Mouse (Mus musculus): ENCODE measurements around the gene Nxf1.
A peak's percentile ranks its signal among the peaks of the same experiment; 100 is the strongest.

Gene Nxf1

DNA sequence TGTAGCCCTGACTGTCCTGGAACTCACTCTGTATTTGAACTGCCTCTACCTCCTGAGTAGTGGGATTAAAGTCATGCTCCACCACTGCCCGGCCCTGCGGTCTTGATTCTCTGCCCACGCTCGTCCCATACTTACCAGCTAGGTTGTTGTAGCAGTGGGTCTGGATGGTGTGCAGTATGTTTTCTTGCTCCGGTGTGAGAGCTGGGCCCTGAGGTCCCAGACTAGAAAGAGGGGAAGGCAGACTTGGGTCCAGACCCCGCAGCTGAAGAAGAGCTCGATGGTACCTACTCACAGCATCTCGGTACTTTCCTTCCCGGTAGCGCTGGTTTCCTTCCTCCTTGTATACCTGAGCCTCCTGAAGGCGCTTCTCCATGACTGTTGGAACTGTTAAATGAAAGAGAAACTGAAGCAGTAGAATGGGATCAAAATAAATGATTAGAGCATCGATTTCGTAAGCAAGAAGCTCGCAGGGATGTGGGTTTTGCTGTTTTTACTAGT lies 61.5 kb downstream of the Nxf1 start:
- no peak for DNase-seq (ENCODE audit: extremely low spot score, low spot score)

DNA sequence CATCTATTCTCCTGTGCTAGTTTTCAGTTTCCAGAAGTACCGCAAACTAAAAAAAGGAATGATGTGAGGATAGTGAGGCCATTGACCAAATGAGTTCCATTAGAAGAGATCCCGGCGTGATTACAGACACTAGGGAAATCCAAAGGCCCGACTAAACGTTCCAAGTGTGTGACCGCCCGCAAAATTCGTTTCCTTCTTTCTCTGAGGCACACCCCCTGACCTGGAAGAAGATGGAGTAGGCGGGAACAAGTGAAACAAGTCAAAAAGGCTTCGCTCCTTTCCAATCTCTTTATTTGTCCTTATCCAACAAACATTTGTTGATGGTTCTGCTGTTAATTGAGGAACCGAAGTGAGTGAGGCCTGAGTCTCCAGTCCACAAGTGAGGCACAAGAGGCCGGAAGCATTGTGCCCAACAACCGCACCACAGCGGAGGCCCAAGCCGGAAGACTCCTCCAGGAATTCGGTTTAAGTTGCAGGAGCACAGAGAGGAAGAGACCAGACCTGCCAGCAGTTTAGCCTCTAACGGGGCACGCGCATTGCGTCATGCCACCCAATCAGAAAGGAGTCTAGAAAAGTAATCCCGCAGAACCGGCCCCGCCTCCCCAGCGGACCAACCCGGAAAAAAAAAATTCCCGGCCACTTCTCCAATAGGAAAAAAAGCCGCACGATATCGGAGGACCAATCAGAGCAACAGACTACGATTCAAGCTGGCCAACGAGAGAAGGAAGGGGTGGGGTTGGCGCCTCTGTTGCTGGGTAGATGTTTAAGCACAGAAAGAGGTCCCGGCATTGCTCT lies 62.1 kb downstream of the Nxf1 start, which contains the start of gene Ttc9c:
Gene Ttc9c (minus strand): TSS at position 533 of the 795 bp plus-strand sequence.
- peak; percentile 93 for DNase-seq (ENCODE audit: extremely low spot score, low spot score)

DNA sequence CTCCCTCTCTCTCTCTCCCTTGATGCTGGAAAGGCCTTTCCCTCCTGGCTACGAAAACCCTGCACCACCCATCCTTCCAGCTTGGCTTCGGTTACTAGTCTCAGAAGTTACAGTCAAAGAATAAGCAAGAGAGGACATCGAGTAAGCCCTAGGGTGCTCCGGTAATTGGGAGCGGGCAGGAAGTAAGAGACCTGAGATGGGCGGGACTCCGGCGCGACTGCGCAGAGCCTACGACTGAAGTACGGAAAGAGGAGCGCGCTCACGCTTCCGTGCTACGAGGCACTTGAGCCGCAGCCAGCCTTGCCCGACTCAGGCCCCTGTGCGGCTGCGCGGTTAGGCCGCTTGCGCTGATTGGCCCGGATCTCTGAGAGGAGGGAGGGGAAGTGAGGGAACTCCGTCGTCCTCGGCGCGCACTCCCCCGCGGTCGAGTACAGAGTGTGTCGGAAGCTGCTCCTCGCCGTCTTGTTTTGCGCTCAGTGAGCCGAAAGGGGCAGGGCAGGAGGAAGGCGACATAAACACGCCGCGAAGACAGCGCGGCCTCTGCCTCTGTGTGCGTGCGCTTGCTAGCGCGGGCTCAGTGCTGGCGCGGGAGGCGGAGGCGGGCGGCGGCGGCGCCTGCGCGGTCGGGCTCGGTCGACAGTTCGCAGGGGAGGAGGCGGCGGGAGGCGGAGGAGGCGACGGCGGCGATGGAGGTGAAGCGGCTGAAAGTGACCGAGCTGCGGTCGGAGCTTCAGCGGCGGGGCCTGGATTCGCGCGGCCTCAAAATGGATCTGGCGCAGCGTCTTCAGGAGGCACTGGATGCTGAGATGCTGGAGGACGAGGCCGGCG lies 62.9 kb downstream of the Nxf1 start, which contains the start of gene Hnrnpul2:
Gene Hnrnpul2 (plus strand): TSS at position 415 of the 828 bp plus-strand sequence.
- peak; percentile 96 for DNase-seq (ENCODE audit: extremely low spot score, low spot score)

Measured in neural tube, embryonic 10.5 days (tissue).